In genomic region chr9:41936598-41936997, GRCm38 (mm10) we compare ENCODE assay signal across 11 mouse cellular contexts.
A peak's percentile ranks its signal among the peaks of the same experiment; 100 is the strongest.
DNase-seq lines count a peak whose midpoint lies in the region; ATAC-seq and TF ChIP-seq lines count a peak whose summit lies in the region.
"Had no signal": no experiment of that assay in that cellular context is flagged by ENCODE, and none has a peak within 500 bp of the region (broad histone marks: within the 10 kb centered on the region; RNA-seq: fewer than 3 reads in every experiment).

No protein-coding gene starts in this region.

- H3K9ac ChIP-seq in forebrain, embryonic 14.5 days (ENCODE audit: low read length): no peak overlapping the region
- no peak overlapping the region for H3K9ac ChIP-seq in limb, embryonic 12.5 days (replicated peaks)
- no peak overlapping the region for H3K9ac ChIP-seq in stomach, postnatal 0 days (ENCODE audit: low read length)
- H3K9ac ChIP-seq: liver, embryonic 14.5 days had no signal

- 4% methylated on average over 1 of the region's 1 CpGs for WGBS in forebrain, embryonic 14.5 days
- WGBS in limb, embryonic 12.5 days: 4% methylated on average over 1 of the region's 1 CpGs
- 38% methylated on average over 1 of the region's 1 CpGs for WGBS in stomach, postnatal 0 days

- H3K27ac ChIP-seq in forebrain, embryonic 14.5 days (ENCODE audit: low read depth, low read length): peak overlapping the region; percentile 95; the same call in 1 of the 2 replicates
- H3K27ac ChIP-seq in limb, embryonic 12.5 days: peak overlapping the region; percentile 100
- H3K27ac ChIP-seq in stomach, postnatal 0 days (replicated peaks): no peak overlapping the region
- H3K27ac ChIP-seq: liver, embryonic 14.5 days had no signal

- no peak overlapping the region for H3K4me3 ChIP-seq in forebrain, embryonic 14.5 days (ENCODE audit: low read depth, low read length)
- no peak overlapping the region for H3K4me3 ChIP-seq in limb, embryonic 12.5 days (replicated peaks)
- no peak overlapping the region for H3K4me3 ChIP-seq in stomach, postnatal 0 days (ENCODE audit: low read depth, low read length)

- H3K36me3 ChIP-seq in forebrain, embryonic 14.5 days (ENCODE audit: control insufficient read depth, insufficient read depth, low read length): no peaks in the 10 kb centered on the region
- H3K36me3 ChIP-seq in limb, embryonic 12.5 days: no peaks in the 10 kb centered on the region
- H3K36me3 ChIP-seq in stomach, postnatal 0 days (ENCODE audit: control insufficient read depth, insufficient read depth, low read length): no peaks in the 10 kb centered on the region
- H3K36me3 ChIP-seq: midbrain, embryonic 12.5 days had no signal

- no peaks in the 10 kb centered on the region for H3K9me3 ChIP-seq in forebrain, embryonic 14.5 days (replicated peaks; ENCODE audit: control insufficient read depth, low read length)
- no peaks in the 10 kb centered on the region for H3K9me3 ChIP-seq in limb, embryonic 12.5 days
- H3K9me3 ChIP-seq in stomach, postnatal 0 days (ENCODE audit: control insufficient read depth, low read length): no peaks in the 10 kb centered on the region
- H3K9me3 ChIP-seq: midbrain, embryonic 12.5 days had no signal

- DNase-seq in adrenal gland, postnatal 14 days: peak; percentile 14
- DNase-seq in adrenal gland, postnatal 10 days: no peak
- peak; percentile 80 for DNase-seq in R1 (ENCODE audit: low read depth, low spot score)
- peak; percentile 92 for DNase-seq in forebrain, embryonic 14.5 days (ENCODE audit: low spot score)
- DNase-seq in cerebellum, adult 18-20 months: no peak
- DNase-seq in stomach, postnatal 0 days (ENCODE audit: low spot score): no peak
- no peak for DNase-seq in ovary, postnatal 14 days (ENCODE audit: low spot score)
- DNase-seq: layer of hippocampus, adult 9-11 months had no signal

- TF ChIP-seq EP300 in stomach, postnatal 0 days (optimal IDR thresholded peaks at IDR 0.05): no peak

- TF ChIP-seq CTCF in stomach, postnatal 0 days (IDR thresholded peaks at IDR 0.05; ENCODE audit: low read depth): no peak

- H3K27me3 ChIP-seq in forebrain, embryonic 14.5 days (replicated peaks; ENCODE audit: control insufficient read depth, insufficient read depth, low read length): no peaks in the 10 kb centered on the region
- H3K27me3 ChIP-seq in limb, embryonic 12.5 days: no peaks in the 10 kb centered on the region
- no peaks in the 10 kb centered on the region for H3K27me3 ChIP-seq in stomach, postnatal 0 days (ENCODE audit: control insufficient read depth, insufficient read depth, low read length)

- ATAC-seq in forebrain, embryonic 14.5 days: peak; percentile 43; the same call in 1 of the 2 replicates
- ATAC-seq in limb, embryonic 12.5 days (ENCODE audit: insufficient number of reproducible peaks, insufficient read depth, low FRiP score, low TSS enrichment, low read depth): no peak
- no peak for ATAC-seq in stomach, postnatal 0 days (ENCODE audit: low FRiP score, low TSS enrichment)

- peaks cover 48% of the 10 kb centered on the region for H3K4me1 ChIP-seq in forebrain, embryonic 14.5 days (ENCODE audit: control insufficient read depth, insufficient read depth, low read length)
- H3K4me1 ChIP-seq in limb, embryonic 12.5 days (replicated peaks): peaks cover 65% of the 10 kb centered on the region
- H3K4me1 ChIP-seq in stomach, postnatal 0 days (replicated peaks; ENCODE audit: control insufficient read depth, insufficient read depth): 0 out of 2 replicates have a peak, but pooled peaks cover 5% of the 10 kb centered on the region

- H3K4me2 ChIP-seq in forebrain, embryonic 14.5 days (ENCODE audit: low read length): no peak overlapping the region
- H3K4me2 ChIP-seq in limb, embryonic 12.5 days: 0 out of 2 replicates have a peak overlapping the region, but pooled peaks have one; percentile 64
- H3K4me2 ChIP-seq in stomach, postnatal 0 days (replicated peaks; ENCODE audit: low read depth): no peak overlapping the region

Comparison
In these comparisons a context has a peak if more than half of its experiments do, and no peak if none do; other contexts are left out.
1. DNase-seq: peak in adrenal gland, postnatal 14 days (single experiment), R1 (single experiment) and forebrain, embryonic 14.5 days (single experiment); none in adrenal gland, postnatal 10 days (single experiment), cerebellum, adult 18-20 months (0 of 2), stomach, postnatal 0 days (single experiment) and ovary, postnatal 14 days (single experiment).